Mouse (Mus musculus) kidney, postnatal 25 days (tissue): ENCODE measurements around the gene F2rl2.
A peak's percentile ranks its signal among the peaks of the same experiment; 100 is the strongest.

Experiments used
- DNase-seq, 2 experiments: peaks; one replicate each; pipeline ENCODE4 v3.0.0; 2021; ENCODE audit warnings: mixed read lengths in 2 of 2

The F2rl2 gene

DNA sequence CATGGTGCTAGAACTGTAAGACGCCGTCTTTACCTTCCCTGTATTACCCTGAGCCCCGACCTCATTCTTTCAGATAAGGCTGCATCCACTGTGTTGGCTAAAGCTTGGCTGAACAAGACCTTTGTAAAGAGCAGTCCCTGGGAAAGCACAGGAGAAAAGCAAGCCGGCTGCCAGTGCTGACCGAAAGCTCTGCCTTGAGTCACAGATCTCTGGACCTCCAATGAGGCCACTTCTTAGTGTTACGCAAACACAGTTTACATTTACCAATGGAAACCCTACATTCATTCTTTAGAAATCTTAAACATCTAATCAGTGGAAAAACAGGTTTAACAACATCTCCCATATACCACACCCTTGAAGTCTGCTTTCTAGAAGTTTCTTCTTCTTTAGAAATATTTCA, 8.9 kb downstream of the F2rl2 start:
- no peak for DNase-seq

DNA sequence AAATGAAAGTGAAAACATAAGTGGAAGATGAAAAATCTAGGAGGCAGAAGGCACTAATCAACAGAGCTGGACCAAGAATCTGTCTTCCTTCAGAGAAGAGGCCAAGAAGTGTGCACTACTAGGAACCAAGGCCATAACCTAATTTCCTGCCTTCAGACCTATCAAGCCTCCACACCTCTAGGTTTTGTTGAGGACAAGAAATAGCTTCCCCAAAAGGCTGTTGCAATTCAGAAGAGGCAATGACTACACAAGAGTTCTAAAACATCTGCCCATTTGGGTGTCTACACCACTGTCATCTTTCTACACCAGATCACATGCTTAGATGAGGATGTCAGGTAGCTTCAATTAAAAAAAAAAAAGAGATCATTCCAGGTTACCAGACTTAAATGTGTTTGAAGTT, 15.4 kb downstream of the F2rl2 start:
- DNase-seq: no peak

DNA sequence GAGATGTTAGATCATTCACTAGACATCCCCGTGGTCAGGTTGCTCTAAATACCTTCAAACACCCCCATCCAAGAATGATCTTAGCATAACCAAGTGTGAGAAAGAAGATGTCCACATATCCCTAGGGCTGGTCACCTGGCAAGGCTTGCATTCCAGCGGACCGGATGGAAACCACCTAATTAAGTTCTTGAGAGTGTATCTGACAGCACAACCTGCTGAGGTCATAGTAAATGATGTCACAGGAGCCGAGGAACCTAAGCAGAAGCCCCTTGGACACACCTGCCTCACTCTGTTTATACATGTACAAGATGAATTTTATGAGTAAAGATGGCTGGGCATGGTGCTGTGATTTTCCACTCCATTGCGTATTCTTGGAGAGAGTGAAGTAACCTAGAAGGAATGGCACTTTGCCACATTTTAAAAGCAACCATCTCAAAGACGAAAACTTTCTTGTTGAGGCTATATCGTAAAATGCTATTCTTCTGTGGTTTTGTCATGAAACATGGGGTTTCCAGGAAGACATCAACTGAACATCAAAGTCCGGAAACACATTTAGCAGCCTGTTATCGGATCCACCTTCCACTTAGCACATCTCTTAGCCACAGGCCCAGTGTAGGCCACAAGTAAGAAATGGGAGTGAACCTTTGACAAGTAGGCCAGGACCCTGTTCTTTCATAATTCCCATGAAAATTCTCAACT, 16.1 kb downstream of the F2rl2 start:
- DNase-seq: no peak

DNA sequence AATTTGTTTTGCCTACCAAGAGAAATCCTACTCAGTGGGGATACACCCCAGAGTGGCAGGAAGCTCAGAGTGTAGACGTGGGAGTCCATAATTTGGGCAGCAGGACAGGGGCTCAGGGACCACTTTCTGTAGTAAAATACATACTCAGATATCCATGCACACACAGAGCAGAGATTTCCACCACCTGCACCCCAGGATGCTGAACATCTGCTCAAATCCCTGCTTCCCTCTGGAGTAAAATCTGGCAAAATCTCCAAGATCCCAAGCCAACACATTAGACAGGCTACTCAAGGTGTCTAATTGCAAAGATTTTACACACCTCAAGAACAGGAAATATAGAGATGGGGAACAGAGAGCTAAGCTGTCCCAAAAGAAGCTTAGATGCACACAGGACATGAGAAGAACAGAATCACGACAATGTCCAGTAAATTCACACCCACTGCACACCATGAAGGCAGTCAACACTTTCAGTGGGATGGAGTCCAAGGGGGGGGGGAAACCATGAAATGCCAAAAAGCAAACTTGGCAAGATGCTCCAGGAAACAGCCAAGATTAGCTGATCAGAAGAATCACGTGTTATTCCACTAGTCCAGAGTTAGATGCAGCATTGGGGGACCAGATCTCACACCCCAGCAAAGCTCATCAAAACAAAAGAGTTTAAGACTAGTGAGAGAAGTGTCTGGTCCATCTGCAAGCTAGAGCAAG, 17.8 kb downstream of the F2rl2 start:
- DNase-seq: no peak

DNA sequence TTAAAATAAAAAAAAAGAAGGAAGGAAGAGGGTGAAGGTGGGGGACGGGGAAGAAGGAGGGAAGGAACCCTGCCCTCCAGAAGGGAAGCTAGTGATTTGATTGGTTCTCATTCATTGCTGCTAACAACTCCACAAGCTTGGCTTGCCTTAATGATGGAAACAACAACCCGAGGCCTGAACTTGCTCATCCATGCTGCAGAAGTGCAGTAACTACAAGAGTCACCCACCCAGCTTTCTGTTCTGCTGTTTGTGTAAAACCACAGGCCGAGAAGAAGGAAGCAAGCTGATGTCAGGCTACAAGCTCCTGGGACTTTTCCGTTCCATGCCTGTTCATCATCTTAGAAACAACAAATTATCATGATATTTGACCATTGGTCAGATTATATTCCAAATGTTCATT, 18.7 kb downstream of the F2rl2 start:
- DNase-seq: no peak

DNA sequence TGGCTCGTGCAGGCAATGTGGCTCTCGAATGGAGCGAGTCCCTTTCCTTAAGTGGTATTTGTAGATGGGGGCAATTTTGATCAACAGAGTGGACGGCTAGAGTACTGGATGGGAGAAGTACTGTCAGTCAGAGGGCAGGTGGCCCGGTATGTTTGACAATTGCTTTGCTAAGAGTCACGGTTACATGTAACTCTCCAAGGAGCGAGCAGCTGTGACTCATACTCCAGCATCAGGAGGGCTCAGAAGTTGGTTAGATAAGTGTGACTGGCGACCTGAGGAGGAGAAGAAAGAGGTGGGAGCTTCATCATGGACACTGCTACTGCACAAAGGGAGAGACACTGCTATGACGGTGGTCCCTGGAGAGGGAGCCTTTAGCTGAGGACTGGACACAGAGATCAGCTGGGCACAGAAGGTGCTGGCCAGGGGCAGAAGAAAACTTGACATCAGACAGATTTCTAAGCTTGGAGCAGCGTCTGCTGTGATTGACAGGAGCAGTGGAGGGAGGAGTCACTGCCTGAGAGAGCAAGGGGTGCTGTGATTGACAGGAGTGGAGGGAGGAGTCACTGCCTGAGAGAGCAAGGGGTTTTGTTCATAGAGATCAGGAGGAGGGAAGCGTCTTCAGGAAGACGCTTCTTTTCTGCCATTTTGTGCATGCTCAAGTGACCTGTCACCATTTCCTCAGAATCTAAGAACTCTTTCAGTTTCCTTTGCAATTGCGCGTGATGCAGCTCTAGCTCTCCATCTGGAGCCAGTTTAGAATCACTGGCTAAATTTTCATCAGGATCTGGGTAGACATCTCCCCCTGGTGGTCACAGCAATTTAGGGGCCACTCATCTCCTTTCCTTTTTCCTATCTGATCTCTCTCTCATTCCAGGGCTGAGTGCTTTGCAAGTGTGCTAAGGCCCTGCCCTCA, 22.9 kb downstream of the F2rl2 start:
- DNase-seq: peak; percentile 56 to 76

DNA sequence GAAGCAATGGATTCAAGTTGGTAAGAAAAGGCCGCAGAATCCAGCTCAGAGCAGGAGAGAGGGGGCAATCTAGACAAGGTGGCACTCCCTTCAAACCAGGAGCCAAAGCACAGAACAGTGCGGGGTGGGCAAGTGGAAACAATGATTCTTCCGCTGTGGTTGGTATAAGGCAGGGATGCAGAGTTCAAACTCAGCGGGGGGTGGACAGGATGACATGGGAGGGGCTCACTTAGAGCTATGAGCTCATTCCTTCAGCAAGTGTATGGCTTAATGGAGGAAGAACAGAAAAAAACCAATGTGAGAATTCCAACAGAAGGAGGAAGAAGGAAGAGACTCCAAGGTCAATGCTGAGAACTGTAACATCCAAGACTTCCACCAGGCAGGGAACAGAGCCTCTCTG, 33.8 kb downstream of the F2rl2 start:
- no peak for DNase-seq

DNA sequence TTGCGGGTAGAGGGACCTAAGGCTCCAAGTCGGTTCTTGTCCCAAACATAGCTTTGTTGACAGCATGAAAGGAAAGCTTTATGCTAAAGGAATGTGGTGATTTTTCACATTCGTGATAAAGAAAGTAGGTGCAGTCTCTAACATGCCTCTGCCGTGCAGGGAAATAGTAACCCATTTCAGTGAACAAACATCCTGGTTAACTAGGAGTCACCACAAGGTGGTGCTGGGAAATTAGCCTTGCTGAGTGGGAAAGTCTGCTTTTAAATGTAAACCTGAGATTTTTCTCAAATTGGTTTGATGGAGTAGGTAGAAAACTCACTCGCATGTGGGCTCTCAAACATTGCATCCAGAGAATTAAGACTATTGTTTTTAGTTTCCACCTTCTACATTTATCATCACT, 43.0 kb downstream of the F2rl2 start:
- DNase-seq: peak in 1 of 2 experiments; percentile 20

DNA sequence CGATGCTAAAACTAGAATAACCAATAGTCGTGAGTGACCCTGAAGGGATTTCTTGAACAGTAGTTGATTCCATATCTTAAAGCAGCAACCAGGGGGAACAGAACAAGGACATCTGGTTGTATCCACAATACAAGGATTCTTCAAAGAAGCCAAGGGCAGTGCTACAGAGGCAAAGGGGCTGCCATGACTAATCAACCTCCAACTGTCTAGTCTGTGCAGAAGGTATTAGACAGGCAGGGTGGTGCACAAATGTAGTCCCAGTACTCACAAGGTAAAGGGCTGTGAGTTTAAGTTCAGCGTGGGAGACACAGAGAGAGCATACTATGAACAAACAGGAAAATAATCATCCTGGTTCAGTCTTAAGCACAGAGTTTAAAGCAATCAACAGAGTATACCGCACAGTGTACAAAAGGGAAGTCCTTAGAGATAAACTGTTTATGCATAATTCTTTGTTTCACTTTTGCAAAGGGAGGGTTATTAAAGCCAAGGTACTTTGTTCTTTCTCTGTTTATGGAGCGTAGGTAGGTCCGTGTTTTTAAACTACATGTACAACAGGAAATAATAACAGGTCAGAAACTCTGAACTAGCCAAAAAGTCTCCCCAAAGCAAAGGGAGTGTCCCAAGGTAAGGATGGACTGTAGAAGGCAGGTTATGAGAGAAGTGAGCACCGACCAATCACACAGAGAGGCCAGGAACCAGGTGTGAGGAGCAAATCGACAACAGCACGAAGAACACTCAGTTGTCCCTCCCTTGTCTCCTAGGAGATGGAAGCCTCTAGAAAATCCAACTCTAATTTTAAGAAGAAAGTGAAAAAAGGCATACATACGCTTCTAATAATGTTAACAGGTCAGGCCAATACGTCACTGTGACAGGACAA, 45.4 kb downstream of the F2rl2 start:
- DNase-seq: no peak

DNA sequence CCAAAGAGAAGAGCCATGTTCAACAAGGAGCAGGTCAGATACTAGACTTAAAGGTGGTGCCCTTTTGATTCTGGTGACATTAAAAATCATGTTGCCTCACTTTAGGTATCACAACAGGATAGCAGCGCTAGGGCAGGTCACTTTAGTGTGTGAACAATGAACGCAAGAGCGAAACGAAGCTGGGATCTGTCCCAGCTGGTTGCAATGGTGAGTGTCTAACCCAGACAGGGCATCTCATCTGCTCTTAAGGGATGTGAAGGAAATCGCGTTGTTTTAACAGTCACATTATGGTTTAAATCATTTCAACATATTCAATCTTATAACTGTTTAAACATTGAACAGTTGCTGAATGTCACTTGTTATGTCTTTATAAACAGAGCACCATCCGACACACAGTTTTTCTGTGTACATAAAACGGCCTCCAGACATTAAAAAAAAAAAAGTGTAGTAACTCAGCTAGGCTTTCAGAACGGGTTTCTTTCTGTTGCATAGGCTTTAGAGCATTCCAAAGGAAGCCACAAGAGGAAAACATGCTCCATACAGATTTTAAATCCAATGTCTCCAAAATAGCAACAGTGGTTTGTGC, 46.3 kb downstream of the F2rl2 start:
- no peak for DNase-seq

DNA sequence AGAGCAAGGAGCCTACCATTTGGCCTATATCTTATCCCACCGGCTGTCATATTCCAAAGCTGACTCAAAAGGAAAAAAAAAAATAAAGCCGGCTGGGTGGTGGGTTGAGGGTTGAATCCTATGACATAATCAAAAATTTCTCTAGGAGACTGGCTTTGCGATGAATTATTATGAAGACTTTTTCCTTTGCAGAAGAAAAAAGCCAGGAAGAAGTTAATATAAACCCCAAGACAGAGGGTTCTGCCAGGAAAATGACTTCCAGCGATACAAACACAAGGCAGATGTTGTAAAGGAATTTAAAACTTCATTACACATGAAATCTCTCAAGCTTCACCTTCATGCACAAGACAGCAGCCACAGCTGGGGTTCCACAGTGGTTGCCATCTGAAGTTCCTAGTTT, 48.8 kb downstream of the F2rl2 start:
- DNase-seq: no peak

DNA sequence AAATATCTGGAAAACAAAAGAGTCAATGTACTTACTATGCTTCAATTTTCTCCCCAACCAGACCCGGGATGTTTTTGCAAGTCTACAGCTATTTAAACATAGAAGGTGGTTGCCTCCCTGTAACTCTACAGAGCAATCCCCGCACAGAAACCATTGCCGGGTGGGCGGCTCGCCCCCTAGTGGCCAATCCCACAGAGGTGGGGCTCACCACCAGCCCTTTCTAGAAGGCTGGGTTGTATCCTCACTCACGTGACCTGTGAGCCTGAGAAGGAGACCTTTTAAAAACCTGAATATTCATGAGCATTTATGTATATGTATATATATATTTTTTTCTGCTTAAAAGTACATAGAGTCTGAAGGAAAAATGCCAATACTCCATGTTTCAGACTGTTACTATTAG, 49.9 kb downstream of the F2rl2 start:
- DNase-seq: peak; percentile 60 to 61

DNA sequence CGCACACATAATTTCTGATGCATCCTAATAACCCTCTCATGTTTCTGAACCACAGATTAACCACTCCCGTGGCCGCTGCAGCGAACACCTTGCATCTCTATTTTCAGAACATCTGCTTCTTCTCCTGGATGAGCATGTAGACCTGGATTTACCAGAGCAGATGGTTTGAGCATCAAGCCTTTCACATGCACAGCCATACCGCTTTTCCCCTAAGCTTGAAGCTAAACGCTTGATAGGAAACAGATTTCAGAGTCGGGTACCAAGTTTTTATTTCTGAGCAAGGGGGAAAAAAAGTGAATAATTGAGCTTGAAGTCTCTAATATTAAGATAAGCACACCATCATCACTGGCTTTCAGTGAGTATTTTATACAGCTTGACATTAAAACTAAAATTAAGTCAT, 50.4 kb downstream of the F2rl2 start:
- DNase-seq: no peak

DNA sequence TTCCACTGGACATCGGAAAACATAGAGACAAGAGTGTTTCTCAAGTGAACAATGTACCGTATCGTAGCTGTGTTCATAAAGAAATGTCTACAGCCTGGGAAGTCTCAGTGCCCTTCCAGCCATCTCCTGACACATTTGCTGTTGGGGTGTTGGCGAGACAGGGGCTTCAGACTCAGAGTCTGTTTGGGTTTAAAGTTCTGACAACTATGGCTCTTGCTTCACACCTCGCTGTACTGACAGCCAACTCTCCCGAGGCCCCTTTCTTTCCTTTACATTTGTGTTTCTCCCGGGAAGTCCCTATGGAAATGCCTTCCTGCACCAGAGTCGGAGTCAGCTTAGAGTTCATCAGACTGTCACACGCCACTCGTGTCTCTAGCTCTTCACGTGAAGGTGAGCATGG, 50.9 kb downstream of the F2rl2 start:
- DNase-seq: no peak
